Mouse (Mus musculus): Measurements from ENCODE around the gene Eri3. TPM values are rescaled to one million over a fixed set of nuclear protein-coding genes. Genes with fewer than 3 reads are reported as not detected.

Eri3 gene
- polyA plus RNA-seq, 1 experiment from 2014 or later = 282 TPM

DNA sequence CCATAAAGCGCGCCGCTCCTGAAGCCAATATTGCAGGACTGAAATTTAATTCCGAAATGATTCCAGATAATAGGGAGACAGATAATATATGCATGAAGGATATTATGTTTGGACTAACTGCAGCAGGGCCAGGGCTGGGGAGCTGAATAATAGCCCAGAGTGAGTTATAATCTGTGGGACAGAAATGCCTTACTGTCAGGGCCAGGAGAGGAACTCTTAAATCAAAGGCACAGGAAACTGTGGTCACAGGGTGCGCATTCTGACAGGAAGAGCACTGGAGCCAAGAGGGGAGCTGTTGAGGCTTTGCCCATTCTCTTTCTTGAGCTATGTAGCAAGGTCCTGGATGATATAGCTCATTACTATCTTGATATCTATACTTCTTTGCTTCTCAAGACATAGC is 74.5 kb downstream of the Eri3 start:
- Histone ChIP-seq H3K4me2 (ENCODE audit: low read length) (no peak overlapping the region), H3K36me3 (ENCODE audit: control insufficient read depth, insufficient read depth, low read length) (no peaks in the 10 kb centered on the region), H3K4me3 (ENCODE audit: low read depth, low read length) (no peak overlapping the region), H3K27me3 (ENCODE audit: control insufficient read depth, insufficient read depth, low read depth, low read length) (no peaks in the 10 kb centered on the region), H3K9ac (ENCODE audit: low read depth, low read length) (no peak overlapping the region), H3K27ac (ENCODE audit: low read length) (no peak overlapping the region), H3K4me1 (ENCODE audit: control insufficient read depth, insufficient read depth, low read length) (peaks cover 3% of the 10 kb centered on the region; the same call in 1 of the 2 replicates), H3K9me3 (replicated peaks; ENCODE audit: control insufficient read depth, low read length, poor library complexity, severe bottlenecking) (no peaks in the 10 kb centered on the region)
- ATAC-seq = no peak
- 73% methylated on average over 5 of the region's 5 CpGs for WGBS

- Histone ChIP-seq H3K36me3 (ENCODE audit: control insufficient read depth, insufficient read depth, low read length) (no peaks in the 10 kb centered on the region), H3K4me3 (ENCODE audit: low read depth, low read length) (no peak overlapping the region), H3K9ac (ENCODE audit: low read depth, low read length) (no peak overlapping the region), H3K4me2 (ENCODE audit: low read length) (no peak overlapping the region), H3K27me3 (ENCODE audit: control insufficient read depth, insufficient read depth, low read depth, low read length) (no peaks in the 10 kb centered on the region), H3K9me3 (replicated peaks; ENCODE audit: control insufficient read depth, low read length, poor library complexity, severe bottlenecking) (no peaks in the 10 kb centered on the region), H3K4me1 (ENCODE audit: control insufficient read depth, insufficient read depth, low read length) (peaks cover 9% of the 10 kb centered on the region; the same call in 1 of the 2 replicates), H3K27ac (ENCODE audit: low read length) (no peak overlapping the region)
- 63% methylated on average over 1 of the region's 1 CpGs for WGBS
- ATAC-seq = no peak
These were observed 78.3 kb downstream of the Eri3 start for GRCm38 (mm10) chr4:117628464-117628863.

- no peaks in the 10 kb centered on the region for H3K9me3 ChIP-seq (replicated peaks; ENCODE audit: control insufficient read depth, low read length, poor library complexity, severe bottlenecking)
- H3K9ac ChIP-seq (ENCODE audit: low read depth, low read length) = no peak overlapping the region
- no peaks in the 10 kb centered on the region for H3K36me3 ChIP-seq (ENCODE audit: control insufficient read depth, insufficient read depth, low read length)
- WGBS = 70% methylated on average over 6 of the region's 6 CpGs
- no peak overlapping the region for H3K27ac ChIP-seq (ENCODE audit: low read length)
- no peak overlapping the region for H3K4me2 ChIP-seq (ENCODE audit: low read length)
- peak; percentile 57; the same call in 1 of the 2 replicates for ATAC-seq
- H3K4me1 ChIP-seq (ENCODE audit: control insufficient read depth, insufficient read depth, low read length) = peaks cover 9% of the 10 kb centered on the region; the same call in 1 of the 2 replicates
- H3K27me3 ChIP-seq (ENCODE audit: control insufficient read depth, insufficient read depth, low read depth, low read length) = no peaks in the 10 kb centered on the region
- no peak overlapping the region for H3K4me3 ChIP-seq (ENCODE audit: low read depth, low read length)
These were observed 80.0 kb downstream of the Eri3 start for GRCm38 (mm10) chr4:117630053-117630670.

GRCm38 (mm10) chr4:117633527-117633926 is 83.4 kb downstream of the Eri3 start:
- 68% methylated on average over 5 of the region's 5 CpGs for WGBS
- no peak overlapping the region for H3K27ac ChIP-seq (ENCODE audit: low read length)
- H3K36me3 ChIP-seq (ENCODE audit: control insufficient read depth, insufficient read depth, low read length) = no peaks in the 10 kb centered on the region
- H3K4me2 ChIP-seq (ENCODE audit: low read length) = no peak overlapping the region
- H3K4me3 ChIP-seq (ENCODE audit: low read depth, low read length) = no peak overlapping the region
- peaks cover 23% of the 10 kb centered on the region for H3K4me1 ChIP-seq (ENCODE audit: control insufficient read depth, insufficient read depth, low read length)
- no peak for ATAC-seq
- H3K27me3 ChIP-seq (ENCODE audit: control insufficient read depth, insufficient read depth, low read depth, low read length) = no peaks in the 10 kb centered on the region
- H3K9me3 ChIP-seq (replicated peaks; ENCODE audit: control insufficient read depth, low read length, poor library complexity, severe bottlenecking) = no peaks in the 10 kb centered on the region
- H3K9ac ChIP-seq (ENCODE audit: low read depth, low read length) = no peak overlapping the region

DNA sequence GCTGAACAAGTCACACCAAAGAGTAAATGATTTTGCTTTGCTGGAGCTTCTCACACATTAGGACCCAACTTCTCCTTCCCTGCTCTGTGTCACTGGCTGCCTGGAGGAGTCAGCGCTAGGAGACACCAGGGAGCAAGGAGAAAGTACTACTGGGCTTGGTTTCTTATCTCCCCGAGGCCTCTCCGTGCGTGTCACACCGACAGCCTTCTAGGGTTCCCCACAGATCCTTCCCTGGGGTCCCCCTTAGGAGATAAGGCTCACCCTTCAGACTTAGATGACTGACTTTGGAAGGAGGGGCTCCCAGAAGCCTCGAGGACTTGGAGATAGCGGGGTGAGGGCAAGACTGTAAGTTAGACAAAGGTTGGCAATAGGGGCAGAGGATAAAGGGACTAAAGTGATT is 84.5 kb downstream of the Eri3 start:
- no peak overlapping the region for H3K27ac ChIP-seq (ENCODE audit: low read length)
- H3K36me3 ChIP-seq (ENCODE audit: control insufficient read depth, insufficient read depth, low read length) = no peaks in the 10 kb centered on the region
- no peak overlapping the region for H3K4me3 ChIP-seq (ENCODE audit: low read depth, low read length)
- no peaks in the 10 kb centered on the region for H3K27me3 ChIP-seq (ENCODE audit: control insufficient read depth, insufficient read depth, low read depth, low read length)
- H3K9ac ChIP-seq (ENCODE audit: low read depth, low read length) = no peak overlapping the region
- no peaks in the 10 kb centered on the region for H3K9me3 ChIP-seq (replicated peaks; ENCODE audit: control insufficient read depth, low read length, poor library complexity, severe bottlenecking)
- 88% methylated on average over 7 of the region's 7 CpGs for WGBS
- no peak overlapping the region for H3K4me2 ChIP-seq (ENCODE audit: low read length)
- peaks cover 20% of the 10 kb centered on the region for H3K4me1 ChIP-seq (ENCODE audit: control insufficient read depth, insufficient read depth, low read length)
- ATAC-seq = no peak

- 0 out of 2 replicates have a peak, but pooled peaks have one; percentile 5 for ATAC-seq
- H3K9me3 ChIP-seq (replicated peaks; ENCODE audit: control insufficient read depth, low read length, poor library complexity, severe bottlenecking) = no peaks in the 10 kb centered on the region
- H3K4me1 ChIP-seq (ENCODE audit: control insufficient read depth, insufficient read depth, low read length) = peaks cover 14% of the 10 kb centered on the region
- H3K4me2 ChIP-seq (ENCODE audit: low read length) = no peak overlapping the region
- H3K9ac ChIP-seq (ENCODE audit: low read depth, low read length) = no peak overlapping the region
- no peaks in the 10 kb centered on the region for H3K36me3 ChIP-seq (ENCODE audit: control insufficient read depth, insufficient read depth, low read length)
- 71% methylated on average over 4 of the region's 4 CpGs for WGBS
- peak overlapping the region; percentile 77 for H3K27ac ChIP-seq (ENCODE audit: low read length)
- H3K27me3 ChIP-seq (ENCODE audit: control insufficient read depth, insufficient read depth, low read depth, low read length) = no peaks in the 10 kb centered on the region
- H3K4me3 ChIP-seq (ENCODE audit: low read depth, low read length) = no peak overlapping the region
These were observed 86.0 kb downstream of the Eri3 start for GRCm38 (mm10) chr4:117636152-117636551.

GRCm38 (mm10) chr4:117636891-117637613 is 86.9 kb downstream of the Eri3 start:
- peaks cover 14% of the 10 kb centered on the region for H3K4me1 ChIP-seq (ENCODE audit: control insufficient read depth, insufficient read depth, low read length)
- peak overlapping the region; percentile 2 for H3K9ac ChIP-seq (ENCODE audit: low read depth, low read length)
- H3K4me2 ChIP-seq (ENCODE audit: low read length) = peak overlapping the region; percentile 22
- 12% methylated on average over 22 of the region's 22 CpGs for WGBS
- no peaks in the 10 kb centered on the region for H3K36me3 ChIP-seq (ENCODE audit: control insufficient read depth, insufficient read depth, low read length)
- H3K4me3 ChIP-seq (ENCODE audit: low read depth, low read length) = no peak overlapping the region
- peak overlapping the region; percentile 77 for H3K27ac ChIP-seq (ENCODE audit: low read length)
- peak; percentile 81; the same call in 1 of the 2 replicates for ATAC-seq
- H3K27me3 ChIP-seq (ENCODE audit: control insufficient read depth, insufficient read depth, low read depth, low read length) = no peaks in the 10 kb centered on the region
- H3K9me3 ChIP-seq (replicated peaks; ENCODE audit: control insufficient read depth, low read length, poor library complexity, severe bottlenecking) = no peaks in the 10 kb centered on the region

DNA sequence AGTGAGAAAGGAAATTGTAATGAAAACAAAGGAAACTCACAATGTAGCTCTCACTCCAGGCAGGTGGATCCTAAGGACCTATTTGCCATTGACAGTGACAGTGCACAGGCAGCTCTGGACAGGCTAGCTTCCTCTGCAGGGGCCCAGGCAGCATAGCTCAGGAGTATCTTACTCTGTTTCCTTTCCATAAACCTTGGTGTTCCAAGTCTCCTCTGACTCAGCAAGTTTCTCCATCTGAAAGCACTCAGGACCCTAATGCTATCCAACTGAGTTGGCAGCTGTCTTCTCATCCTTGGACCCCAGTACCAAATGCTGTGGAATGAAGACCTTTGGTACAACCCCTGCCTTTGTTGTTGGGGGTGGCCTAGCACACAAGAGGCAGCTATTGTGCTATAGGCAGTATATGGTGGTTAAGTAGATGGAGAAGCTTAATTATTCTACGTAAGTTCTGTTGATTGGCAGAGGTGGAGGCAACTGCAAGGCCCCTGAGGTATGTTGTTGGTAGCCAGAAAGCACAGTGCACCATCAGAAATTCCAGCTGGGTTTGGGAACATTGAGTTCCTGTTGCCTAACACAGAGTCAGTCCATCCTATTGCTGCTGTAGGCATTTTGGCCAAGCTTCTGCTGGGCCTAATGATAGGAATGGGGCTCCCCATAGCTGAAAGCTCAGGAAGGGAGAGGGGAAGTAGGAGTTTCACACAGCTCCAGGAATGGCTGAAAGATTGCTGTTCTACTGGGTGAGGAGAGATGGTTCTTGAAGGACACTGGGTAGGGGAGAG is 90.9 kb downstream of the Eri3 start:
- ATAC-seq = no peak
- H3K4me1 ChIP-seq (ENCODE audit: control insufficient read depth, insufficient read depth, low read length) = peaks cover 34% of the 10 kb centered on the region
- 85% methylated on average over 1 of the region's 1 CpGs for WGBS
- H3K27me3 ChIP-seq (ENCODE audit: control insufficient read depth, insufficient read depth, low read depth, low read length) = no peaks in the 10 kb centered on the region
- no peaks in the 10 kb centered on the region for H3K9me3 ChIP-seq (replicated peaks; ENCODE audit: control insufficient read depth, low read length, poor library complexity, severe bottlenecking)
- no peak overlapping the region for H3K4me2 ChIP-seq (ENCODE audit: low read length)
- no peak overlapping the region for H3K9ac ChIP-seq (ENCODE audit: low read depth, low read length)
- no peak overlapping the region for H3K4me3 ChIP-seq (ENCODE audit: low read depth, low read length)
- no peak overlapping the region for H3K27ac ChIP-seq (ENCODE audit: low read length)
- H3K36me3 ChIP-seq (ENCODE audit: control insufficient read depth, insufficient read depth, low read length) = no peaks in the 10 kb centered on the region

DNA sequence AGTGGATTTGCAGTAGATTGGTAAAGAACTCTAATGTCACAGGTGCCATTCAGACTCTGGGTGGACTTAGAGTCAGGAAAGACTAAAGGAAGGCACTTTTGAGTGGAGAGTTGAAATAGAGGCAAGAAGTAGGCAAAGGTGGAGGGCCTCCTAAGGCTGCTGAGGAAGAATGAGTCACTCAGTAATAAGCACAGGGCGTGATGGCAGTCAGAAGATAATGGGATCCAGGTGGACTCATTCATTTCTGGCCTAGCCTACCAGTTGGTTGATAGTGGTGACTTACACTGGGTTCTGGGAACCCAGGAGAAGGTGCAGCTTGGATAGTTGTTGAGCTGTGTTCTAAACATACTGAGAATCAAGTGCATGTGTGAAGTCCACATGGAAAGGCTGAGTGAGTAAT is 91.6 kb downstream of the Eri3 start:
- no peak overlapping the region for H3K27ac ChIP-seq (ENCODE audit: low read length)
- no peak overlapping the region for H3K9ac ChIP-seq (ENCODE audit: low read depth, low read length)
- peaks cover 35% of the 10 kb centered on the region for H3K4me1 ChIP-seq (ENCODE audit: control insufficient read depth, insufficient read depth, low read length)
- no peak for ATAC-seq
- no peak overlapping the region for H3K4me2 ChIP-seq (ENCODE audit: low read length)
- WGBS = 100% methylated on average over 1 of the region's 1 CpGs
- H3K9me3 ChIP-seq (replicated peaks; ENCODE audit: control insufficient read depth, low read length, poor library complexity, severe bottlenecking) = no peaks in the 10 kb centered on the region
- H3K4me3 ChIP-seq (ENCODE audit: low read depth, low read length) = no peak overlapping the region
- H3K27me3 ChIP-seq (ENCODE audit: control insufficient read depth, insufficient read depth, low read depth, low read length) = no peaks in the 10 kb centered on the region
- H3K36me3 ChIP-seq (ENCODE audit: control insufficient read depth, insufficient read depth, low read length) = no peaks in the 10 kb centered on the region

Data from midbrain, embryonic 16.5 days (tissue).